Mouse (Mus musculus) midbrain, postnatal 0 days (tissue): ENCODE data around the gene Foxk2. TPM values are rescaled to one million over a fixed set of nuclear protein-coding genes. Genes with fewer than 3 reads are reported as not detected.

ENCODE experiments used
- ATAC-seq: fragments of 200-750 bp; cut with Nextera tagmentation; 2 replicates; pipeline ENCODE4 v1.8.0; 2017; ENCODE audit warnings: moderate number of reproducible peaks, mild to moderate bottlenecking, moderate TSS enrichment, moderate library complexity; ENCODE audit not compliant: low FRiP score
- DNase-seq: peaks from one replicate; pipeline ENCODE4 v3.0.0-alpha.2; 2015; ENCODE audit warnings: low spot score
- H3K27ac ChIP-seq: fragments of 300-500 bp; sonication (generic); 2 replicates; pipeline ENCODE4 v1.5.1; 2014; ENCODE audit warnings: low read depth, mild to moderate bottlenecking, low read length, mixed read lengths
- H3K27me3 ChIP-seq: fragments of 300-500 bp; sonication (generic); 2 replicates; pipeline ENCODE4 v1.6.1; 2014; ENCODE audit warnings: low read length, control low read depth, mixed read lengths; ENCODE audit not compliant: insufficient read depth
- H3K36me3 ChIP-seq: fragments of 300-500 bp; sonication (generic); 2 replicates; pipeline ENCODE4 v1.6.1; 2014; ENCODE audit warnings: low read length, control low read depth, mixed read lengths; ENCODE audit not compliant: insufficient read depth
- H3K4me1 ChIP-seq: fragments of 300-500 bp; sonication (generic); 2 replicates; pipeline ENCODE4 v1.6.1; 2014; ENCODE audit warnings: mild to moderate bottlenecking, control low read depth, antibody characterized with exemption, low read length, mixed read lengths; ENCODE audit not compliant: insufficient read depth
- H3K4me2 ChIP-seq: fragments of 300-500 bp; sonication (generic); 2 replicates; pipeline ENCODE4 v1.6.1; 2014; ENCODE audit warnings: low read depth, mild to moderate bottlenecking, low read length, mixed read lengths; ENCODE audit not compliant: poor library complexity, severe bottlenecking
- H3K4me3 ChIP-seq: fragments of 300-500 bp; sonication (generic); 2 replicates; pipeline ENCODE4 v1.5.1; 2014; ENCODE audit warnings: low read depth, mild to moderate bottlenecking, low read length, moderate library complexity
- H3K9ac ChIP-seq: fragments of 300-500 bp; sonication (generic); replicated peaks from 2 replicates; pipeline ENCODE4 v1.6.1; 2014; ENCODE audit warnings: mild to moderate bottlenecking, low read length, moderate library complexity, mixed read lengths; ENCODE audit not compliant: poor library complexity, severe bottlenecking
- H3K9me3 ChIP-seq: fragments of 300-500 bp; sonication (generic); 2 replicates; pipeline ENCODE4 v1.6.1; 2016; ENCODE audit warnings: low read length, control low read depth
- CTCF ChIP-seq: IDR thresholded peaks from 2 replicates; pipeline ENCODE4 v1.5.1; 2016; ENCODE audit warnings: antibody characterized with exemption, mild to moderate bottlenecking
- WGBS: fragments of 180-500 bp; shearing (Covaris S2); extraction: QIAGEN DNeasy Blood & Tissue Kit; methylation state at CpG from one replicate; pipeline ENCODE4 v1.1.7; 2014; 5-methylcytosine and 5-hydroxymethylcytosine counted together
- polyA plus RNA-seq: library from polyadenylated mRNA; unstranded; fragments of >200 nt; fragmentation: Nextera tagmentation; extraction: Ambion mirVana; gene quantifications from 2 replicates; pipeline ENCODE4 v1.2.1, GENCODE M21; 2015
- total RNA-seq: library from RNA; depleted of rRNA; stranded (reverse); fragments of >200 nt; gene quantifications from 2 replicates; pipeline ENCODE4 v1.2.3, GENCODE M21; 2014; rRNA removed

Foxk2 gene
- total RNA-seq, result 92.5 and 92.9 TPM in 2 replicates
- 13.2 and 13.7 TPM in 2 replicates for polyA plus RNA-seq

DNA sequence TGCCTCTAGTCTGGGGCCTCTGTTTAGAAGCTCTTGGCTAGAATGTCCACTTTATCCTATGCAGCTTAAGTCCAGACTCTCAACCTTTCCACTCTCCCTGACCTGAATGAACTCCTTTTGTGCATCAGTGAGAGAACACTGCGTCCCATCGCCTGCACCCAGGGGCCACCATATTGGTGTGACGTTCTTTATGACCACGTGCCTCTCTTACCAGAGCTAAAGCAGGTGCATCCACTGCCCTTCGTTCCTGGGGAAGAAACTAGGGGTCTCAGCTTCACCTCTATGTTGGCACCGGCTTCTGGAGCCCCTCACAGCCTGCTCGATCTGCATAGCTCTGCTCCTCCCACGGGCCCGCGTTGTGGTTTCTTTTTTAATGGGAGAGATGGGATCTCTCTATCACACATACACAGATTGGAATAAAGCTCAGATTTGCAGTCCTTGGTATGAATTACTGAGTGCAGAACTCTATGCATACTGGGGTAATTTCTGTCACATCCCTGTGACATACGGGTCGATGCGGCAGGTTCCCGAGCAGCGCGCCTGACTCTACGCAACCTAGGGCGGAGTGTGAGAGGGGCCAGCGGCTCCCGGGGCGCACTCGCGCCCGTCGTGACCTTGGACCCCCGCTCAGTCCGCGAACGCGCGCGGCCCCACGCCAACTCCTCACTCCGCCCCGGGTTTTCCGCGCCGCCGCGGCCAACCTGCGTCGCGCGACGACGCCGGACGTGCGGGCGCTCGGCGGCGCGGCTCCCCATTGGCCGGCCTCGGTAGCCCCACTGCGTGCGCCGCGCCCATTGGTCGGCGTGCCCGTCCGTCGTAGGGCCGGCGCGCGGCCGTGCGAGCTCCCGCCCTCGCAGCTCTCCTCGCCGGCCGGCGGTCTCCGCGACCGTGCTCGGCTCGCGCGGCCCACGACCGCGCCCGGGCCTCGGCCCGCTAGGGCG, at the start of gene Foxk2:
TSS of gene Foxk2 (plus strand) at position 831 of the 941 bp plus-strand sequence.
- ATAC-seq (peak; percentile 98), DNase-seq (peak; percentile 96)
- Histone ChIP-seq H3K36me3 (peaks cover 15% of the 10 kb centered on the region), H3K27ac (peak within 1 kb of the TSS; percentile 93), H3K4me2 (peak within 1 kb of the TSS; percentile 95), H3K27me3 (no peaks in the 10 kb centered on the region), H3K4me1 (peaks cover 5% of the 10 kb centered on the region; the same call in 1 of the 2 replicates), H3K9me3 (no peaks in the 10 kb centered on the region), H3K4me3 (peak within 1 kb of the TSS; percentile 97), H3K9ac (peak within 1 kb of the TSS; percentile 98)
- under 1% methylated on average over 60 of the region's 91 CpGs for WGBS
- TF ChIP-seq CTCF, result no peak

DNA sequence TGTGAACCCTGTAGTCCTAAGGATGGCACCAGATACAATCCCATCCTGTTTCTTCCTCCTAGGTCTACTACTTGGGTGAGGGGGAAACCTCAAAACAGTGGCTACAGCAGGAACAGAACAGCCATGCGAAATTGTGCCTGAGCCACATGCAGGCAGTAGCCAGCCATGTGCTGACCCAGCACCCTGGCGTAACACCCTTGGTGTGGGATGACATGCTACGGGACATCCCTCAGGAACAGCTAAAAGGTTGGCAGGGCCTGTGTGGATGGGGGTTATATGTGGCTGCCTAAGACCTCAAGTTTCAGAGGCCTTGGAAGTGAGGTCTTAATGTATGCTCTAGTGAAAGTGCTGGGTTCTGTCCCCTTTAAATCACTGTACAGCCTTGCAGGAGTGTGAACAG, 43.0 kb upstream of the Foxk2 start:
- no peak overlapping the region for H3K9ac ChIP-seq
- H3K4me3 ChIP-seq, result no peak overlapping the region
- TF ChIP-seq CTCF, result no peak
- H3K27me3 ChIP-seq, result no peaks in the 10 kb centered on the region
- ATAC-seq (no peak), DNase-seq (no peak)
- H3K36me3 ChIP-seq, result peaks cover 57% of the 10 kb centered on the region
- H3K27ac ChIP-seq, result no peak overlapping the region
- no peaks in the 10 kb centered on the region for H3K9me3 ChIP-seq
- no peak overlapping the region for H3K4me2 ChIP-seq
- 99% methylated on average over 3 of the region's 3 CpGs for WGBS
- H3K4me1 ChIP-seq, result no peaks in the 10 kb centered on the region

DNA sequence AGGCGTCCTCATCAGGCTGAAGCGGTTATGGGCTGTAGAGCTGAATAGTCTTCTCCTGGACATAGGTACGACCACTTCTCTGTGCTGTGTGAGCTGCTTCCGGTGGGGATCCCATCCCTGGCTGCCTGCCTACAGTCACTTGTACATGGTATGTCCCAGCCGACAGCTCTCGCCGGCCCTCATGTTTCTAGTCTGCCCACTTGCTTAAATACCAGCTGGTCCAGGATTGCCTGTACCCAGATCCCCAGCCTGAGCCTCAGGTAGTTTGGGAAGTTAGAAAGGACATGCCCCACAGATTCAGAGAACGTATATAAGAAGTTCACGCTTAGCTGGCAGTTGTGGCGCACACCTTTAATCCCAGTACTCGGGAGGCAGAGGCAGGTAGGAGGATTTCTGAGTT, 40.0 kb upstream of the Foxk2 start:
- H3K36me3 ChIP-seq, result peaks cover 73% of the 10 kb centered on the region

DNA sequence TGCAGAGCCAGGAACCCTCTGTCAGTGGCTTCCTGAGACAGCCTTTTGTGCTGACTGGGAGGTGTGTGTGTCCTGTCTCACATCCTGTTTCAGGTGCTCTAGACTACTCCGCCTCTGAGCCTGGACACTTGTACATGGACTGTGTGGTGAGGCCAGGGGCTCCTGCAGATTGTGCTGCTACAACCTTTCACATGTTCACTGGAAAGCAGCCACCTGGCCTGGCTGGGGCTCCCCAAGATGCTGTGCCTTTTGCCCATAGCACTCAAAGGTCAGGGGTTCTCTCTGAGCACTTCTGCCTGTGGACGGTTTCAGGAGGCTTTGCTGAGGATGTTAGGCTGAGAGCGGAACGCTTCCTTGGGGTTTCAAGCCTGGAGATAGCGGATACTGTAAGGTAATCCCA, 39.0 kb upstream of the Foxk2 start:
- Histone ChIP-seq H3K36me3 (peaks cover 78% of the 10 kb centered on the region), H3K27me3 (no peaks in the 10 kb centered on the region), H3K27ac (no peak overlapping the region), H3K4me1 (no peaks in the 10 kb centered on the region), H3K4me3 (no peak overlapping the region), H3K9me3 (no peaks in the 10 kb centered on the region), H3K4me2 (no peak overlapping the region), H3K9ac (no peak overlapping the region)
- TF ChIP-seq CTCF, result no peak
- WGBS, result 87% methylated on average over 5 of the region's 5 CpGs
- no peak for ATAC-seq
- DNase-seq, result no peak

More for the DNA sequence above, 40.0 kb upstream of the Foxk2 start:
- no peak overlapping the region for H3K27ac ChIP-seq
- H3K27me3 ChIP-seq, result no peaks in the 10 kb centered on the region
- H3K9ac ChIP-seq, result no peak overlapping the region
- DNase-seq, result no peak
- H3K4me3 ChIP-seq, result no peak overlapping the region
- no peaks in the 10 kb centered on the region for H3K4me1 ChIP-seq
- H3K9me3 ChIP-seq, result no peaks in the 10 kb centered on the region
- ATAC-seq, result no peak
- H3K4me2 ChIP-seq, result no peak overlapping the region
- WGBS, result 93% methylated on average over 11 of the region's 11 CpGs
- no peak for TF ChIP-seq CTCF

DNA sequence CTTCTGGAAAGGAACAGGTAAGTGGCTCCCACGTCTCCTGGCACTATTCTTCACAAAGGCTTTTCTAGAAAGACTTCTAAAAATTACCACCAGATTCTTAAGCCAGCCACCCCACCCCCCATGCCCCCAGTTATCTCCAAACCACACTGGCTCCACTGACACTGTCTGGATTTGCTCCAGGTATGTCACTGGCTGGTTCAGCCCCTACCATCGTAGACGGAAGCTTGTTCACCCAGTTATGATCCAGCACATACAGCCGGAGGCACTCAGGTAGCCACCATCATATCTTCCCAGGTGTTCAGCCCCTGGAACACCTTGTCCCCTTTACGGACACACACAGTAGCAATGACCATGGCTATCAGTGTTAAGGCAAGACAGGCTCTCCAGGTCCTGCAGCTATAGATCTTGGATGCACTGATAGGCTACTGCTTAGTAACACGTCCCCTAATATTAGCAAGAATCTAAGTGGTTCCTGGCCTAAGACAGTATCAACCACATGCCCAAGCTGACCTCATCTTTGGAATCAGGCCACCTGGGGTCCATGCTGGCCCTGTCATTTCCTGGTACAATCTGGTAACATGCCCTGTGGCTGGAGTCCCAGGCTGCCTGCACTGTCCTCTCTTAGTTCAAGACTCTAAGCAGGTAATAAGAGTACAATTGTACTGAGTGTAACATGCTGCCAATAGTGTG, 38.3 kb upstream of the Foxk2 start:
- ATAC-seq (no peak), DNase-seq (no peak)
- peaks cover 80% of the 10 kb centered on the region for H3K36me3 ChIP-seq
- 94% methylated on average over 6 of the region's 6 CpGs for WGBS
- H3K27ac ChIP-seq, result no peak overlapping the region
- no peaks in the 10 kb centered on the region for H3K9me3 ChIP-seq
- H3K9ac ChIP-seq, result no peak overlapping the region
- no peaks in the 10 kb centered on the region for H3K4me1 ChIP-seq
- H3K4me2 ChIP-seq, result no peak overlapping the region
- H3K27me3 ChIP-seq, result no peaks in the 10 kb centered on the region
- no peak for TF ChIP-seq CTCF
- no peak overlapping the region for H3K4me3 ChIP-seq
